Mouse (Mus musculus) adrenal gland (tissue): ENCODE measurements around the gene Atoh8.

Experiments
- intact Hi-C: fragments of 180-260 bp; cut with DNase I; formaldehyde crosslinking; loops from one replicate; pipeline ENCODE4 v1.15.1; 2025
- long read RNA-seq, 2 experiments: library from polyadenylated mRNA; unstranded; transcript quantifications; one replicate each; pipeline ENCODE4 v2.0.0; 2020; ENCODE audit warnings: borderline replicate concordance in 1 of 2; ENCODE audit not compliant: insufficient replicate concordance in 1 of 2

Gene Atoh8
- long read RNA-seq, experiment 1, partial matches to known transcripts: 0 of 2 reads
- long read RNA-seq, experiment 1, other reads (novel, unspliced or antisense): 0 of 2 reads
- long read RNA-seq, experiment 2, partial matches to known transcripts: 0 of 1 reads
- long read RNA-seq, experiment 2, other reads (novel, unspliced or antisense): 0 of 1 reads

DNA sequence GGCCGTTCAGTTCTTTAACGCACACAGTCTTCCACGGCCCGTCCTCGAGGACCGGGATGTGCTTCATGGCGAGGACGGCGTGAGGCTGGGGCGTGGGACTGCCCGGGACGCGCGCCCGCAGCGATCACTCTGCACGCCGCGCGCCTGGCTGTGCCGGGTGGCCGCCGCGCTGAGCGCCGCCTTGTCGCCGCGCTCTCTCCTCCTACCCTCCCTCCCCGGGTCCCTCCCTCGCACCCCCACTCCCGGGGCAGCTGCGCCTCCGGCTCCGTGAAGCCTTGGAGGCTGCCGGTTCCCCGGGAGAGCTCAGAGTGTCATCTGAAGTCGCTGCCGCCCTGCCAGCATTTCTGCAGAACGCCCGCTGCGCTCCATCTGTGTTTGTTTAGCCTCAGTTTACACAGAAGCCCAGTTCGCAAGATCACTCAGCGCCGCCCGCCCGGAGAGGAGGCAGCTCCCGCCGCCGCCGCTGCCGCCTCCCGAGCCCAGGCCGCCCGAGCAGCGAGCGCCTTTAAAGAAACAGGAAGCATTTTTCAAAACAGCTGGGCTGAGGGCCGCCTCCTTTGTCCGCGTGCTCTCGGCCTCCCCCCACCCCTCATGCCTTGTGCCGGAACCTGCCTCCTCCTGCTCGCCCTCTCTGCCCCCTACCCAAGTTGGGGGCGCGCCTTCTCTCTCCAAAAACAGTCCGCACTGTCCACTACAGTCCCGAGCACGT, at the start of gene Atoh8:
Gene Atoh8 (minus strand): TSS at position 480 of the 709 bp plus-strand sequence.
- intact Hi-C loops: no loop called here

DNA sequence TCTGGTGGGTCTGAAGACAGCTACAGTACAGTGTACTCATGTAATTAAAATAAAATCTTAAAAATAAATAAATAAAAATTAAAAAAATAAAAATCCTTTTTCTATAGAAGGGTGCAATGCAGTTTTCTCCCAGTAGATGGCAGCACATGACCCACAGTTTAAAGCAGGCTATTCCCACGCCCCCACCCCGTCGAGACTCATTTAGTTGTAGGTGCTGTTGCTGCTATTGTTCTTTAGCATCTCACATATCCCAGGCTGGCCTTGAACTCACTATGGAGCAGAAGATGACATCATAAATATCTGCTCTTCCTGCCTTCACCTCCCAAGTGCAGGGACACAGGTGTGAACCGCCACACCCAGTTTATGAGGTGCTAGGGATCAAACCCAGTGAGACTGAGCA, 48.5 kb upstream of the Atoh8 start:
- intact Hi-C loops: loop anchor here (5.0 kb wide), 1 partner anchor 33 kb away; no protein-coding TSS in a partner anchor

DNA sequence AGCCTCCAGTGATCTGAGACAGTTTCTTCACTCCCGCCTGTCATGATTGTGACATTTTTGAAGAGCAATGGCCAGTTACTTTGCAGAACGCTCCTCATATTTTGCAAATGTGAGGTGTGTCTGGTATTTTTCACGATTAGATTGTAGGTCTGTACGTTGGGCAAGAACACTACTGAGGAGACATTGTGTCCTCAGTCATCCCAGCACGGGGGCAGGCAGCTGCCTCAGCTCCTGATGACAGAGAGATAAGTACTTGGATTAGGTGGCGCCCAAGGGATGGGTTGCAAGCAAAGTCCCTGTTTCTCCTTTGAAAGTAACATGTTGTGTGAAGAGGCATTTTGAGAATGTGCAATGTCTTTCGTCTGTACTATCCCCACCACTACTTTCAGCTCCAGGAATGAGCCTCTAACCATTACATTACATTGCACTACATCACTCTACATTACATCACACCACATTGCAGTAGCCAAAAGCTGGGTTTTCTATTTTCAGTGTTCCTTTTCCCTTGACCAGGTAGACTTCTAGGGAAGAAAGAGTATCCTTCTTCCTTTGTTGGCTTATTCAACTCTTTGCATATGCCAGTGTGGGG, 45.1 kb upstream of the Atoh8 start:
- intact Hi-C loops: loop anchor here (5.0 kb wide), 1 partner anchor 37 kb away; no protein-coding TSS in a partner anchor

- intact Hi-C loops: no loop called here
These were observed 44.1 kb upstream of the Atoh8 start for GRCm38 (mm10) chr6:72279505-72279904.

DNA sequence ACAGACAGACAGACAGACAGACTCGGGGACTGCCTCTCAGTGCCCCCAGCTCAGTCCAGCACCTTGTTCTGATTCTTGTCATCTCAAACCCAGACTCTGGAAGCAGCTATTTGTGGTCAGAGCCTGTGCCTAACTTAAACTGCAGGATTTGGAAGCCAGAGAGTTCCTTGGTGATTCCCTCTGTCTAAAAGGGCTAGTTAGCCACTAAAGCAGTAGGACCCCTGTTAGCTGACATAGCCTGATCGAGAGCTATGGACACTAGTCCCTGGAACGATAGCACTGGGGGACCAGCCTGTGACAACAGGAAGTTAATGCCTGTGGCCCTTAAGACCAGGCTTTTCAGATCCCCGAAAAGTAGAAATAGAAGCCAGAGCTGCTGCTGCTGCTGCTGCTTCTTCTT, 43.5 kb upstream of the Atoh8 start:
- intact Hi-C loops: no loop called here

DNA sequence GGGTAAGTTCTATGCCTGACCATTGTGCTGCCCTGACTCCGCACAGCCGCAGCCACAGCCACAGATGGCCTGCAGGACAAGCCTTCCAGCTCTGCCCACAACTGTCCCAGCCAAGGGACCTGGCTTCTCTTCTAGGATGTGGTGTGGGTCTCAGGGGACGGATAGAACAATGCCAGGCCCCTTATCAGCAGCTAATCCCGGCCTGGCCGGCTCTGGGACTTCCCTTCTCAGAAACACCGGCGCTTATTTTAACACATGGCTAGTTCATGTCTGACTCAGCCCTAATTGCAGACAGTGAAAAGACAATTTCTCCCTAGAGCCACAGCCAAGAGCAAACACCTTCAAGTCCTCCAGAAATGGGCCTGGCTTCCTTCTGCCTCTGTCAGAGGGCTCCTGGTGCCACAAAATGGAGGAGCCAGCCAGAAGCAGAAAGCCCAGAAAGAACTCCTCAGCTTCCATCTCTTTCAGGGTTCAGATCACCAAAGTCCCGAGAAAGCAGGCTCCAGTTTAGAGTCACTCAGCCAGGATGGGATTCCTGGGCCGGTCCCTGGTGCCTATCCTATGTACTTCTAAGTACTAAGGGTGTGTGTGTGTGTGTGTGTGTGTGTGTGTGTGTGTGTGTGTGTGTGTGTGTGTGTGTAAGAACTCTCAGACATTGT, 42.3 kb upstream of the Atoh8 start:
- intact Hi-C loops: no loop called here

GRCm38 (mm10) chr6:72276972-72277441, 41.6 kb upstream of the Atoh8 start:
- intact Hi-C loops: no loop called here

- intact Hi-C loops: no loop called here
These were observed 40.8 kb upstream of the Atoh8 start for GRCm38 (mm10) chr6:72276141-72276540.

GRCm38 (mm10) chr6:72275527-72275926, 40.1 kb upstream of the Atoh8 start:
- intact Hi-C loops: no loop called here

GRCm38 (mm10) chr6:72273153-72273552, 37.8 kb upstream of the Atoh8 start:
- intact Hi-C loops: no loop called here

DNA sequence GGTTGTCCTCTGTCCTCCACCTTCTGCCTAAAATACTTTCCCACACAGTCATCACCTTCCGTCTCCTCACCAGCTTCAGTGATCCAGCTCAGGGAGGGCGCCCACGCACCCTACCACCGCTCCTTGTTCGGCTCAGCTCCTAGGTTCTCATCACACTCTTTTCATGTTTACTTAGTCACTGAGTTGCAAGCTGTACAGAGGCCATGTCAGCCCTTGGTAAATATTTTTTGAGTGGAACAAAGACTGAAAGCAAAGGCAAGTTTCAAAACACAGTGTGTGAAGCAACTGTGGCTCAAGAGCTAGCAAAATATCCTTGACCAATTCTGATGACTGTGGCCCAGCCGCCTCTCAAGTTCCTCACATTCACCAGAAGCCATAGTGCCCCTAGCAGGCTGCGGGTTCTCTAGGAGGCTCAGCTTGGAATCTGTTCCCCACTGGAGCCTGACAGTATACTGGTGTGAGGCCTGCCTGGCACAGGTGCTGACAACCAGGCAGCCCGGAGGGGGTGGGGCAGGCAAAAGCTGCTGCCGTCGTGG, 36.9 kb upstream of the Atoh8 start:
- intact Hi-C loops: no loop called here

- intact Hi-C loops: no loop called here
These were observed 35.7 kb upstream of the Atoh8 start for GRCm38 (mm10) chr6:72270952-72271519.

- intact Hi-C loops: no loop called here
These were observed 34.9 kb upstream of the Atoh8 start for GRCm38 (mm10) chr6:72270258-72270657.

- intact Hi-C loops: loop anchor here (10.0 kb wide), 1 partner anchor 343 kb away; no protein-coding TSS in a partner anchor
These were observed 32.9 kb upstream of the Atoh8 start for GRCm38 (mm10) chr6:72268149-72268847.

DNA sequence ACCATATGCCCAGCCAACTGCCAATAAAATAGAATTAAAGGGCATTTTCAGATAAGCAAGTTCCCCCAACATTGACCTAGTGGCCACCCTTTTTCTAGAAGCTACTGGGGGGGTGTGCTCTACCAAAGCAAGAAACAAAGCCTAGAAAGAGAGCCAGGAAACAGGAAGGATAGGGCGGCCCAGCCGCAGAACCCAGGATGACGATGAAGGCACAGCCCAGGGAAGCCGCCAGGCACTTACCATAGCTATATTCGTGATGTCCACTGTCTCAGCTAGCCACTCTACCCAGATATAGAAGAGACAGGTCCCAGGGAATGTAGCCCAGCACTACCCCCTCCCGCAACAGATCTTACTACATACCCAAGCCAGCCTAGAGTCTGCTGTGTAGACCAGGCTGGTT, 30.3 kb upstream of the Atoh8 start:
- intact Hi-C loops: loop anchor here (10.0 kb wide), 1 partner anchor 341 kb away; no protein-coding TSS in a partner anchor

DNA sequence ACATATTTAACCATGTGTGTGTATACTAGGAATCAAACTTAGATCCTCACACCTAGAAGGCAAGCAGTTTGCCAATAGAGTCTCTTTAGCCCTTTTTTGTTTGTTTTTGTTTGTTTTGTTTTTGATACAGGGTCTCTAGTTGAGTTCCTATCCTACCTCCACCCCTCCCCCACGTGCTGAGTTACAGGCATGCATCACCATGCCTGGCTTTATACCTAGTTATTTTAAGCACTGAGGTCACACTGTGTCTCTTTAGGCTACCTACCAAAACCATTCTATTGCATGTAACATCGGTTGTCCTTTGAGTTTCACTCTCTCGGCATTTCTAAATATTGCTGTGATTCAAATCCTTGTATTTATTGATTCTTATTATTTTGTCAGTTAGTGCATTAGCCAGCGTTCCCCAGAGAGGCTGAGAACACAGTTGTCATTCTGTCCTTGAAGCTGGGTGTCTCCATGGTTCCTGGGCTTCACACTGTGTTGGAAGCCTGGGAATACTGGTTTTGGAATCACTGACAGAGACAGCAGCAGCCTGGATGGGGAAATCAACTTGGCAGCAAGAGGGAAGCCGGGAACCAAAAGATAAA, 28.4 kb upstream of the Atoh8 start:
- intact Hi-C loops: loop anchor here (10.0 kb wide), 1 partner anchor 339 kb away; no protein-coding TSS in a partner anchor

- intact Hi-C loops: loop anchor here (2.0 to 10.0 kb wide), 2 partner anchors 75 to 337 kb away; no protein-coding TSS in a partner anchor
These were observed 26.4 kb upstream of the Atoh8 start for GRCm38 (mm10) chr6:72261683-72262320.

DNA sequence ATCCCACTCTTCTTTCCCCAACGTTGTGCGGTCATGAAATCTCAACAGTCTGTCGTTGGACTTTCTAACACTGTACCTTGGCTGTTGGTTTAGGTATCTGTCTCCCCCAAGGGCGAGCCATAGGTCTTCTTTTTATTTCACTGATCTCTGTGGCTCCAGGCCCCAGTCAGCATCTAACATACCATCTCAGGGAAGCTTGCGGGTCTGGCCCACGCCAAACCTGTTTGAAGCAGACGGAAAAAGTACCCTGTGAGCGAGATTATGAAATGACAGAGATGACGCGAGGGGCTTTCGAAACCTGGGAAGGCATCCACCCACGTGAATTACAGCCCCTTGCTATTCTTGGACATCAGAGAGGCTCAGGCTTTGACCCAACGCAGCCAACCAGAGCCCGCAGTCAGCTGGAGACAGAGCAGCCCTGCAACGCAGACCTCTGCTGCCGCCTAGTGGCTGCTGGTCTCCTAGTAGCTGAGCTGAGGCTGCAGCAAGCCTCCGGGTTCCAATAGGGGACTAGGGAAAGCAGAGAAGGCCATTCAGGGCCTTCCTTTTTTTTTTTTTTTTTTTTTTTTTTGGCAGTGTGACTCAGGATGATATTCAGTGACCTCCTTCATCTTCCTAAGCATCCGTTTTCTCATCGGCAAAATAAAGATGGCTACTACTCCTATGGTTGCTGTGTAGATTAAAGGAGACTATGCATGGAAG, 25.8 kb upstream of the Atoh8 start:
- intact Hi-C loops: loop anchor here (2.0 to 10.0 kb wide), 2 partner anchors 74 to 336 kb away; no protein-coding TSS in a partner anchor

GRCm38 (mm10) chr6:72259474-72259873, 24.1 kb upstream of the Atoh8 start:
- intact Hi-C loops: no loop called here
